Mouse (Mus musculus): Measurements from ENCODE around the gene Parl. TPM values are rescaled to one million over a fixed set of nuclear protein-coding genes. Genes with fewer than 3 reads are reported as not detected.
A peak's percentile ranks its signal among the peaks of the same experiment; 100 is the strongest.

Gene Parl
- 51.7 and 54.9 TPM in 2 replicates for polyA plus RNA-seq (2015; fragmentation: Nextera tagmentation; extraction: Ambion mirVana)

DNA sequence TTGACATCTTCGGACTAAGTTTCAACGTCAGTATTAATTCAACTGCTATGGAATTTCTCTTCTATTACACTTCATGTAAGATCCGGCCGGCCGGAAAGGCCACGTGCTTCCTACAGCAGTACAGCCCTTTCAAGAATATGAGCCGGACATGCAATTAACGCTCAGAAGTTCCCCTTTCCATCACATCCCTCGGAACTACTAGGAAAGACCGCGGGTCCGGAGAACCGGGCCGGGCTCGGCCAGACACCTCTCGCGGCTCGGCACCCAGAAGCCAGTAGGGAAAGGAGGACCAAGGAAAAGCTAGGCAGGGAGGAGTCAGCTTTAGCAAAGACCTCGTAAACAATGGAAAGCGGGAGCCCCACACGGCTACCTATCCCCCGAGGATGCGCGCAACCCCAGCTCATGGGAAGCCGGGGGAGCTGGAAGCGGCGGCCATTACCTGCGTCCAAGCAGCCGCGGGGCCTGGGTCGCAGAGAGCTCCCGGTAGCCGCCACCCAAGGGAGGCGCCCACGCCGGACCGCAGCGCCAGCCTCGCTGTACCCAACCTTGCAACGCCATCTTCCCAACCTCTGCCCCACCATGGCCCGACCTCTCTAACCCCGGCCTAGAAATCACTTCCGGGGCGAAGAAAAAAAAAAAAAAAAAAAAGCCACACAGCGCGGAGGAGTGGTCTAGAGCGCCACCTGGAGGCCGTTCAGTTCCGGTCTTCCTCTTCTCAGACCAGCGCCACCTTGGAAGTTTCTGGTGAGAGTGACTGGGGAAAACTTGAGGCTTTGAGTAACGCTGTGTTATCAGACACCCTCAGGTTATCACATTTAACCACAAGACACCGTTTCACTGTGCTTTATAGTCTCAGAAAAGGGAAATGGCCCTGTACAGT, at the start of gene Parl:
Gene Parl, minus strand, starts transcription at position 618 of the 880 bp plus-strand sequence.
- WGBS (ENCODE audit: insufficient replicate concordance) = under 1% methylated on average over 52 of the region's 52 CpGs
- peak within 1 kb of the TSS; percentile 94 for H3K4me3 ChIP-seq (ENCODE audit: low read depth, low read length)
- no peaks in the 10 kb centered on the region for H3K9me3 ChIP-seq (ENCODE audit: low read length)
- H3K27me3 ChIP-seq (ENCODE audit: insufficient read depth, low read length) = no peaks in the 10 kb centered on the region
- peak; percentile 96 for TF ChIP-seq CTCF (IDR thresholded peaks at IDR 0.05; ENCODE audit: low read depth)
- peak; percentile 78 for TF ChIP-seq EP300 (IDR thresholded peaks at IDR 0.05; ENCODE audit: low read depth)
- peak within 1 kb of the TSS; percentile 89 for H3K27ac ChIP-seq (ENCODE audit: low read depth)
- peaks cover 16% of the 10 kb centered on the region for H3K4me1 ChIP-seq (ENCODE audit: insufficient read depth)
- DNase-seq (peak; percentile 94), ATAC-seq (peak; percentile 96)
- peaks cover 8% of the 10 kb centered on the region for H3K36me3 ChIP-seq (replicated peaks; ENCODE audit: insufficient read depth, low read length)
- H3K9ac ChIP-seq (replicated peaks) = peak within 1 kb of the TSS; percentile 90
- peak within 1 kb of the TSS; percentile 89 for H3K4me2 ChIP-seq (ENCODE audit: low read depth, low read length)

DNA sequence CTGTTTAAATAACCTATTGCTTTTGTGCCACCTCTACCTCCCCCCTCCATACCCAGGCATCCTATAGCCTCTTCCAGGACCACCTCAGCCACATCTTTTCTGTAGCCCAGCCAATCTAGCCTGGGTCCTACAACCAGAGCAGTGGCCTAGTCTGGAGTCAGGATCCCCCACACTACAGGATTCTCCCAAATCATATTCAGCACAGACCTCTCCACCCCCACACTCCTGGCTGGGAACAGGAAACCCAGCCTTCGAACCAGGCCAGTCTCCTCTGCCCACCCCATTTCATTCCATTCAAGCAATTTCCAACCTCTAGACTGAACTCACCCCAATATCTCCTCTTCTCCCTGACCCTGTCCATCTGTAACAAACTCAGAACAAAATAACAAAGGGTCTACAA, 43.3 kb upstream of the Parl start:
- no peak overlapping the region for H3K4me2 ChIP-seq (ENCODE audit: low read depth, low read length)
- 71% methylated on average over 1 of the region's 1 CpGs for WGBS (ENCODE audit: insufficient replicate concordance)
- no peaks in the 10 kb centered on the region for H3K9me3 ChIP-seq (ENCODE audit: low read length)
- ATAC-seq (no peak), DNase-seq (no peak)
- no peak overlapping the region for H3K27ac ChIP-seq (ENCODE audit: low read depth)
- no peaks in the 10 kb centered on the region for H3K4me1 ChIP-seq (ENCODE audit: insufficient read depth)
- no peak overlapping the region for H3K4me3 ChIP-seq (ENCODE audit: low read depth, low read length)
- TF ChIP-seq EP300 (IDR thresholded peaks at IDR 0.05; ENCODE audit: low read depth) (no peak), CTCF (IDR thresholded peaks at IDR 0.05; ENCODE audit: low read depth) (no peak)
- peaks cover 5% of the 10 kb centered on the region for H3K36me3 ChIP-seq (replicated peaks; ENCODE audit: insufficient read depth, low read length)
- no peak overlapping the region for H3K9ac ChIP-seq (replicated peaks)
- H3K27me3 ChIP-seq (ENCODE audit: insufficient read depth, low read length) = no peaks in the 10 kb centered on the region

DNA sequence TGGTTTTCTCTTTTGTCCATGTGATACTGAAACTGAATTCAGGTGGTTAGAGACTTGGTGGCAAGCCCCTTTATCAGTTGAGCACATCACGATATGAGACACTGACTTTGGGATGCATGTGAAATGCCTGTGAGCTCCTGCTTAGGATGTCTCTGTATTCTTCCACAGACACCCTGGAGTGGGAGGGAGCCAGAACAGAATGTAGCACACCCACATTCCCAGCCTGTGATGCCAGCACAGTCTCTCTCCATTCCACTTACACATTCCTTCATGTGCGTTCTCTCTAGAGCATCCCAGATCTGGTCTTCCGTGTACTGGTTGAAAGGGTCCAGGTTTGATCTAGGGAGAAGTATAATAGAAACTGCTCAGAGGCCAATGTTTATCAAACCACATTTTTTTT, 36.4 kb upstream of the Parl start:
- no peak for TF ChIP-seq EP300 (IDR thresholded peaks at IDR 0.05; ENCODE audit: low read depth)

DNA sequence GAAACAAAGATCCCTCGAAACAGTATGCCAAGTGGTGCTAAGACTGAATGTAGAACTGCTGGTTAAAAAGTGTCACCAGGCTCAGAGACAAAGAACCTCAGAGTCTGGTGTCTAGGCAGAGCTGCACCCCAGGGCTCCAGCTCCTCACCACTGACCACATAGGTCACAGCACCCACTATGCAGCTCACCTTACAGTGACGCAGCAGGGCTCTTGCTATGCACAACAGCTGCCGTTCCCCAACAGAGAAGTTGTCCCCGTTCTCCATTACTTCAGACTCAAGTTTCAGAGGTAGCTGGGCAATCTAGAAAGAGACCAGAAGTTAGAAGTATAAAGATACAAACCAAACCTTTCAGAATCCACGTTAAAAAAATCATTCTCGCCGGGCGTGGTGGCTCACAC, 32.7 kb upstream of the Parl start:
- Histone ChIP-seq H3K27me3 (ENCODE audit: insufficient read depth, low read length) (no peaks in the 10 kb centered on the region), H3K27ac (ENCODE audit: low read depth) (no peak overlapping the region), H3K4me3 (ENCODE audit: low read depth, low read length) (no peak overlapping the region), H3K4me2 (ENCODE audit: low read depth, low read length) (no peak overlapping the region), H3K9me3 (ENCODE audit: low read length) (no peaks in the 10 kb centered on the region), H3K36me3 (replicated peaks; ENCODE audit: insufficient read depth, low read length) (peaks cover 21% of the 10 kb centered on the region), H3K4me1 (ENCODE audit: insufficient read depth) (no peaks in the 10 kb centered on the region), H3K9ac (replicated peaks) (no peak overlapping the region)
- no peak for TF ChIP-seq EP300 (IDR thresholded peaks at IDR 0.05; ENCODE audit: low read depth)
- TF ChIP-seq CTCF (IDR thresholded peaks at IDR 0.05; ENCODE audit: low read depth) = no peak
- no peak for DNase-seq
- 87% methylated on average over 8 of the region's 8 CpGs for WGBS (ENCODE audit: insufficient replicate concordance)
- ATAC-seq = no peak

More for the DNA sequence above, 36.4 kb upstream of the Parl start:
- DNase-seq (no peak), ATAC-seq (no peak)
- H3K4me1 ChIP-seq (ENCODE audit: insufficient read depth) = no peaks in the 10 kb centered on the region
- no peak overlapping the region for H3K4me3 ChIP-seq (ENCODE audit: low read depth, low read length)
- no peaks in the 10 kb centered on the region for H3K27me3 ChIP-seq (ENCODE audit: insufficient read depth, low read length)
- peaks cover 13% of the 10 kb centered on the region for H3K36me3 ChIP-seq (replicated peaks; ENCODE audit: insufficient read depth, low read length)
- no peaks in the 10 kb centered on the region for H3K9me3 ChIP-seq (ENCODE audit: low read length)
- H3K4me2 ChIP-seq (ENCODE audit: low read depth, low read length) = no peak overlapping the region
- H3K9ac ChIP-seq (replicated peaks) = no peak overlapping the region
- WGBS (ENCODE audit: insufficient replicate concordance) = 90% methylated on average over 3 of the region's 3 CpGs
- no peak overlapping the region for H3K27ac ChIP-seq (ENCODE audit: low read depth)

- H3K36me3 ChIP-seq (replicated peaks; ENCODE audit: insufficient read depth, low read length) = peaks cover 11% of the 10 kb centered on the region
- no peak overlapping the region for H3K4me2 ChIP-seq (ENCODE audit: low read depth, low read length)
- H3K4me3 ChIP-seq (ENCODE audit: low read depth, low read length) = no peak overlapping the region
- 77% methylated on average over 5 of the region's 5 CpGs for WGBS (ENCODE audit: insufficient replicate concordance)
- TF ChIP-seq EP300 (IDR thresholded peaks at IDR 0.05; ENCODE audit: low read depth) (no peak), CTCF (IDR thresholded peaks at IDR 0.05; ENCODE audit: low read depth) (no peak)
- no peak overlapping the region for H3K27ac ChIP-seq (ENCODE audit: low read depth)
- no peaks in the 10 kb centered on the region for H3K9me3 ChIP-seq (ENCODE audit: low read length)
- DNase-seq (no peak), ATAC-seq (no peak)
- H3K4me1 ChIP-seq (ENCODE audit: insufficient read depth) = no peaks in the 10 kb centered on the region
- no peaks in the 10 kb centered on the region for H3K27me3 ChIP-seq (ENCODE audit: insufficient read depth, low read length)
- H3K9ac ChIP-seq (replicated peaks) = no peak overlapping the region
These were observed 26.1 kb upstream of the Parl start for GRCm38 (mm10) chr16:20328306-20328705.

GRCm38 (mm10) chr16:20325286-20325685, 23.1 kb upstream of the Parl start, which contains the start of gene Cyp2ab1:
Cyp2ab1 (minus strand) TSS chr16:20325404.
- no peak for DNase-seq
- H3K9ac ChIP-seq (replicated peaks) = no peak within 1 kb of the TSS
- no peaks in the 10 kb centered on the region for H3K4me1 ChIP-seq (ENCODE audit: insufficient read depth)
- H3K36me3 ChIP-seq (replicated peaks; ENCODE audit: insufficient read depth, low read length) = no peaks in the 10 kb centered on the region
- H3K9me3 ChIP-seq (ENCODE audit: low read length) = no peaks in the 10 kb centered on the region
- WGBS (ENCODE audit: insufficient replicate concordance) = 54% methylated on average over 5 of the region's 5 CpGs
- no peak within 1 kb of the TSS for H3K27ac ChIP-seq (ENCODE audit: low read depth)
- H3K4me2 ChIP-seq (ENCODE audit: low read depth, low read length) = no peak within 1 kb of the TSS
- H3K27me3 ChIP-seq (ENCODE audit: insufficient read depth, low read length) = no peaks in the 10 kb centered on the region
- no peak for ATAC-seq
- TF ChIP-seq EP300 (IDR thresholded peaks at IDR 0.05; ENCODE audit: low read depth) (no peak), CTCF (IDR thresholded peaks at IDR 0.05; ENCODE audit: low read depth) (no peak)
- no peak within 1 kb of the TSS for H3K4me3 ChIP-seq (ENCODE audit: low read depth, low read length)

All from liver, postnatal 0 days (tissue).